Mouse (Mus musculus) CH12.LX (cell line): ENCODE data around the gene AA986860. TPM values are rescaled to one million over a fixed set of nuclear protein-coding genes. Genes with fewer than 3 reads are reported as not detected.

Experiments used
- DNase-seq: peaks from one replicate; pipeline ENCODE4 v3.0.0-alpha.2; 2013; ENCODE audit errors: extremely low read depth
- H3K27ac ChIP-seq: 2 replicates; pipeline ENCODE4 v1.5.1; 2012; ENCODE audit warnings: low read depth, mild to moderate bottlenecking, control low read depth, moderate library complexity; ENCODE audit not compliant: insufficient read depth
- H3K27me3 ChIP-seq: replicated peaks from 2 replicates; pipeline ENCODE3; 2012; ENCODE audit warnings: inconsistent platforms
- H3K36me3 ChIP-seq, 2 experiments: replicated peaks in 1 of 2; 2 replicates each; pipeline versions ENCODE3 to v1.6.1; 2012; ENCODE audit warnings: inconsistent platforms in 1 of 2, low read length in 1 of 2, mild to moderate bottlenecking in 1 of 2, mixed read lengths in 1 of 2, moderate library complexity in 1 of 2; ENCODE audit not compliant: control insufficient read depth in 1 of 2, insufficient read depth in 1 of 2
- H3K4me1 ChIP-seq, 2 experiments: 2 replicates each; pipeline ENCODE4 v1.6.1; 2012; ENCODE audit warnings: inconsistent platforms in 1 of 2, moderate library complexity in 1 of 2; ENCODE audit not compliant: insufficient read depth in 2 of 2, control insufficient read depth in 1 of 2
- H3K4me2 ChIP-seq: 2 replicates; pipeline ENCODE4 v1.6.1; 2012; ENCODE audit warnings: low read depth, mild to moderate bottlenecking, control low read depth; ENCODE audit not compliant: poor library complexity, insufficient read depth, severe bottlenecking
- H3K4me3 ChIP-seq, 3 experiments: fragments of 150-350 bp in 1 of 3; sonication (generic) in 1 of 3; replicated peaks in 1 of 3; 2 replicates each; pipeline versions ENCODE3 to v1.5.1; 2011 to 2012; ENCODE audit warnings: low read depth in 2 of 3, low read length in 2 of 3, mild to moderate bottlenecking in 2 of 3, moderate library complexity in 2 of 3, control low read depth in 1 of 3, improper control_type of control experiment in 1 of 3, inconsistent platforms in 1 of 3, mixed read lengths in 1 of 3; ENCODE audit not compliant: poor library complexity in 1 of 3
- H3K79me2 ChIP-seq: replicated peaks from 2 replicates; pipeline ENCODE4 v1.6.1; 2012; ENCODE audit warnings: mild to moderate bottlenecking, moderate library complexity; ENCODE audit not compliant: control insufficient read depth, poor library complexity, insufficient read depth, severe bottlenecking; ENCODE audit errors: extremely low read depth
- H3K9ac ChIP-seq: 2 replicates; pipeline ENCODE4 v1.6.1; 2012; ENCODE audit warnings: low read depth, mild to moderate bottlenecking, control low read depth, moderate library complexity; ENCODE audit not compliant: insufficient read depth
- H3K9me3 ChIP-seq: replicated peaks from 2 replicates; pipeline ENCODE3; 2012; ENCODE audit warnings: low read length, inconsistent platforms, mixed read lengths
- CHD1 ChIP-seq: IDR thresholded peaks from 2 replicates; pipeline ENCODE4 v1.6.1; 2012; ENCODE audit warnings: low read depth, low read length, improper control_type of control experiment, inconsistent platforms
- ETS1 ChIP-seq: conservative IDR thresholded peaks from 2 replicates; pipeline ENCODE4 v1.6.1; 2012; ENCODE audit warnings: low read depth, mild to moderate bottlenecking, inconsistent platforms, low read length, improper control_type of control experiment, moderate library complexity
- IRF4 ChIP-seq: IDR thresholded peaks from 2 replicates; pipeline ENCODE4 v1.6.1; 2014; ENCODE audit warnings: low read depth, mild to moderate bottlenecking, inconsistent platforms, low read length, improper control_type of control experiment
- JUN ChIP-seq: IDR thresholded peaks from 2 replicates; pipeline ENCODE4 v1.6.1; 2011; ENCODE audit warnings: low read depth, mild to moderate bottlenecking, low read length, improper control_type of control experiment, moderate library complexity; ENCODE audit not compliant: insufficient read depth
- KAT2A ChIP-seq: IDR thresholded peaks from 2 replicates; pipeline ENCODE4 v1.6.1; 2012; ENCODE audit warnings: low read length, improper control_type of control experiment, inconsistent platforms; ENCODE audit not compliant: insufficient replicate concordance
- MAFK ChIP-seq: IDR thresholded peaks from 2 replicates; pipeline ENCODE4 v1.6.1; 2011; ENCODE audit warnings: low read length, improper control_type of control experiment; ENCODE audit not compliant: insufficient replicate concordance
- MAX ChIP-seq: IDR thresholded peaks from 2 replicates; pipeline ENCODE4 v1.6.1; 2011; ENCODE audit warnings: low read length, improper control_type of control experiment
- MXI1 ChIP-seq: IDR thresholded peaks from 2 replicates; pipeline ENCODE4 v1.6.1; 2011; ENCODE audit warnings: mild to moderate bottlenecking, low read depth, low read length, improper control_type of control experiment
- MYC ChIP-seq: IDR thresholded peaks from 2 replicates; pipeline ENCODE4 v1.6.1; 2011; ENCODE audit warnings: low read depth, mild to moderate bottlenecking, improper control_type of control experiment, low read length
- PAX5 ChIP-seq: IDR thresholded peaks from 2 replicates; pipeline ENCODE4 v1.6.1; 2012; ENCODE audit warnings: low read length, inconsistent platforms, mixed read lengths
- SMC3 ChIP-seq: IDR thresholded peaks from 2 replicates; pipeline ENCODE4 v1.6.1; 2011; ENCODE audit warnings: low read depth, low read length, improper control_type of control experiment
- TBP ChIP-seq: conservative IDR thresholded peaks from 2 replicates; pipeline ENCODE4 v1.6.1; 2011; ENCODE audit warnings: low read depth, low read length, improper control_type of control experiment
- ZMIZ1 ChIP-seq: IDR thresholded peaks from 2 replicates; pipeline ENCODE4 v1.6.1; 2012; ENCODE audit warnings: low read depth, mild to moderate bottlenecking, inconsistent platforms, low read length, improper control_type of control experiment
- dilution Hi-C: fragments of 300-500 bp; cut with MboI; formaldehyde crosslinking; loops from 2 replicates; pipeline ENCODE4 v1.14.3; 2020; ENCODE audit warnings: low sequenced_read_pairs; ENCODE audit not compliant: extremely low pct_unique_long_range_greater_than_20kb, extremely low pct_ligation_motif_present
- in situ Hi-C: fragments of 300-500 bp; cut with MboI; formaldehyde crosslinking; loops from 3 replicates; pipeline ENCODE4 v1.14.3; 2019; ENCODE audit warnings: low sequenced_read_pairs, low pct_ligation_motif_present, low pct_unique_long_range_greater_than_20kb, mixed read lengths
- polyA plus RNA-seq: library from polyadenylated mRNA; unstranded; fragments of >175 nt; gene quantifications from 2 replicates; pipeline ENCODE4 v1.2.1, GENCODE M21; 2012; ENCODE audit warnings: low read depth; ENCODE audit not compliant: insufficient read length
- total RNA-seq, 2 experiments: library from RNA; depleted of rRNA; stranded (reverse); fragments of 300-350 nt in 1 of 2; fragments of >200 nt in 1 of 2; gene quantifications; 2 replicates each; pipeline ENCODE4 v1.2.3; 2012 to 2014

Gene AA986860
- total and polyA plus RNA-seq, 3 experiments: 0.25 to 0.61 (median 0.28) TPM

GRCm38 (mm10) chr1:130759689-130760088, 27.9 kb downstream of the AA986860 start:
- Histone ChIP-seq H3K27me3 (no peaks in the 10 kb centered on the region), H3K4me1 (peaks cover 0 to 4% of the 10 kb centered on the region in 2 experiments; a peak in 1 of 4 replicates), H3K79me2 (no peaks in the 10 kb centered on the region), H3K4me2 (no peak overlapping the region), H3K27ac (no peak overlapping the region), H3K4me3 (no peak overlapping the region), H3K9ac (no peak overlapping the region), H3K36me3 (no peaks in the 10 kb centered on the region), H3K9me3 (no peaks in the 10 kb centered on the region)
- dilution Hi-C loops: no loop called here
- no peak for DNase-seq
- in situ Hi-C loops: no loop called here
- TF ChIP-seq IRF4: no peak
- TF ChIP-seq ZMIZ1: no peak
- TF ChIP-seq JUN: no peak
- TF ChIP-seq SMC3: no peak
- TF ChIP-seq MAFK: no peak
- TF ChIP-seq CHD1: no peak
- TF ChIP-seq MAX: no peak

GRCm38 (mm10) chr1:130761597-130761996, 29.8 kb downstream of the AA986860 start:
- Histone ChIP-seq H3K4me3 (no peak overlapping the region), H3K4me1 (peaks cover 0 to 4% of the 10 kb centered on the region in 2 experiments; a peak in 1 of 4 replicates), H3K9me3 (no peaks in the 10 kb centered on the region), H3K9ac (no peak overlapping the region), H3K36me3 (no peaks in the 10 kb centered on the region), H3K4me2 (no peak overlapping the region), H3K27me3 (no peaks in the 10 kb centered on the region), H3K27ac (no peak overlapping the region), H3K79me2 (no peaks in the 10 kb centered on the region; the same call in 1 of the 2 replicates)
- in situ Hi-C loops: no loop called here
- dilution Hi-C loops: no loop called here
- no peak for DNase-seq
- TF ChIP-seq KAT2A (no peak), MAX (no peak), MXI1 (no peak), TBP (no peak), MYC (no peak), SMC3 (no peak)

GRCm38 (mm10) chr1:130762045-130762760, 30.4 kb downstream of the AA986860 start:
- H3K27ac ChIP-seq: no peak overlapping the region
- no peaks in the 10 kb centered on the region for H3K9me3 ChIP-seq
- no peaks in the 10 kb centered on the region for H3K36me3 ChIP-seq
- no peak overlapping the region for H3K9ac ChIP-seq
- DNase-seq: no peak
- dilution Hi-C loops (no loop called here), in situ Hi-C loops (no loop called here)
- no peak for TF ChIP-seq SMC3
- TF ChIP-seq ETS1: no peak
- no peak for TF ChIP-seq PAX5
- peaks cover 0 to 4% of the 10 kb centered on the region in 2 experiments; a peak in 1 of 4 replicates for H3K4me1 ChIP-seq
- no peaks in the 10 kb centered on the region for H3K27me3 ChIP-seq
- H3K4me2 ChIP-seq: no peak overlapping the region
- H3K79me2 ChIP-seq: no peaks in the 10 kb centered on the region; the same call in 1 of the 2 replicates
- H3K4me3 ChIP-seq: no peak overlapping the region
